Mouse (Mus musculus) embryonic facial prominence, embryonic 15.5 days (tissue): Measurements from ENCODE around the gene AW209491. TPM values are rescaled to one million over a fixed set of nuclear protein-coding genes. Genes with fewer than 3 reads are reported as not detected.

ENCODE experiments used
- ATAC-seq: fragments of 200-750 bp; cut with Nextera tagmentation; 2 replicates; pipeline ENCODE4 v1.8.0; 2017; ENCODE audit warnings: low read depth, moderate TSS enrichment; ENCODE audit not compliant: insufficient number of reproducible peaks, low FRiP score, low TSS enrichment
- H3K27ac ChIP-seq: fragments of 300-500 bp; sonication (generic); replicated peaks from 2 replicates; pipeline ENCODE4 v1.5.1; 2015; ENCODE audit warnings: mild to moderate bottlenecking, inconsistent platforms
- H3K27me3 ChIP-seq: fragments of 300-500 bp; sonication (generic); 2 replicates; pipeline ENCODE4 v1.6.1; 2015; ENCODE audit warnings: inconsistent platforms
- H3K36me3 ChIP-seq: fragments of 300-500 bp; sonication (generic); 2 replicates; pipeline ENCODE4 v1.6.1; 2015; ENCODE audit warnings: mild to moderate bottlenecking, inconsistent platforms
- H3K4me1 ChIP-seq: fragments of 300-500 bp; sonication (generic); 2 replicates; pipeline ENCODE4 v1.6.1; 2015; ENCODE audit warnings: inconsistent platforms
- H3K4me2 ChIP-seq: fragments of 300-500 bp; sonication (generic); replicated peaks from 2 replicates; pipeline ENCODE4 v1.6.1; 2015; ENCODE audit warnings: mild to moderate bottlenecking, inconsistent platforms
- H3K4me3 ChIP-seq: fragments of 300-500 bp; sonication (generic); replicated peaks from 2 replicates; pipeline ENCODE4 v1.5.1; 2015; ENCODE audit warnings: mild to moderate bottlenecking, inconsistent platforms
- H3K9ac ChIP-seq: fragments of 300-500 bp; sonication (generic); 2 replicates; pipeline ENCODE4 v1.6.1; 2015; ENCODE audit warnings: inconsistent platforms
- H3K9me3 ChIP-seq: fragments of 300-500 bp; sonication (generic); replicated peaks from 2 replicates; pipeline ENCODE4 v1.6.1; 2016; ENCODE audit warnings: inconsistent platforms
- WGBS: fragments of 180-500 bp; shearing (Covaris S2); methylation state at CpG from one replicate; pipeline ENCODE4 v1.1.7; 2015; 5-methylcytosine and 5-hydroxymethylcytosine counted together
- polyA plus RNA-seq: library from polyadenylated mRNA; unstranded; fragments of >200 nt; fragmentation: Nextera tagmentation; extraction: Ambion mirVana; gene quantifications from 2 replicates; pipeline ENCODE4 v1.2.1, GENCODE M21; 2015

AW209491 gene
- polyA plus RNA-seq, 1 experiment from 2014 or later, result 21.8 TPM

DNA sequence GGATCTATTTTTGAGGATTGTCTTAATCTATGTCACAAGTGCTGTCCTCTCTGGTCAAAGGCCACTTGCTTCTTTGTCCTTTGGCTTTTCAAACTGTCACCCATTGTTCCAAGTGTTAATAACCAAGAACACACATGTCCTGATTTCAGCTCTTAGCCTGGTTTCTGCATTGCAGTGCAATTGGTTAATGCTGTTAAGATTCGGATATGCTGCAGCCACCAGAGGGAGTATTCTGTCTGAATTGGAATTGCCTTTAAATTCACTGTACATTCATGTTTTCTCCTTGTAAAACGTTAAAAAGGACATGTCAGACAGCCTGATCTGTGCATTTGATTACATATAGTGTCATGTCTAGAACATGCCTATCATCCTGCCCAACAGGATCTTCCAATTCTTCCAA lies 40.4 kb downstream of the AW209491 start:
- Histone ChIP-seq H3K9me3 (no peaks in the 10 kb centered on the region), H3K4me3 (no peak overlapping the region), H3K9ac (no peak overlapping the region), H3K27ac (no peak overlapping the region), H3K4me1 (no peaks in the 10 kb centered on the region), H3K4me2 (no peak overlapping the region), H3K36me3 (no peaks in the 10 kb centered on the region), H3K27me3 (no peaks in the 10 kb centered on the region)
- 21% methylated on average over 2 of the region's 2 CpGs for WGBS
- no peak for ATAC-seq

Other genes with a start within 250 kb of the AW209491 start
- 0.85 and 1.0 TPM in 2 replicates for gene Hecw1, start 106.9 kb upstream of the AW209491 start, polyA plus RNA-seq
- 104 and 107 TPM in 2 replicates for gene Mrpl32, start 17.0 kb upstream of the AW209491 start, polyA plus RNA-seq
- gene Psma2, start 16.9 kb upstream of the AW209491 start, polyA plus RNA-seq, result 178 and 180 TPM in 2 replicates